Mouse (Mus musculus) left cerebral cortex, adult 11 months (tissue): ENCODE results near the gene Moap1.

Experiments
- DNase-seq: peaks from one replicate; pipeline ENCODE4 v3.0.0; 2022; ENCODE audit warnings: low spot score

Gene Moap1

DNA sequence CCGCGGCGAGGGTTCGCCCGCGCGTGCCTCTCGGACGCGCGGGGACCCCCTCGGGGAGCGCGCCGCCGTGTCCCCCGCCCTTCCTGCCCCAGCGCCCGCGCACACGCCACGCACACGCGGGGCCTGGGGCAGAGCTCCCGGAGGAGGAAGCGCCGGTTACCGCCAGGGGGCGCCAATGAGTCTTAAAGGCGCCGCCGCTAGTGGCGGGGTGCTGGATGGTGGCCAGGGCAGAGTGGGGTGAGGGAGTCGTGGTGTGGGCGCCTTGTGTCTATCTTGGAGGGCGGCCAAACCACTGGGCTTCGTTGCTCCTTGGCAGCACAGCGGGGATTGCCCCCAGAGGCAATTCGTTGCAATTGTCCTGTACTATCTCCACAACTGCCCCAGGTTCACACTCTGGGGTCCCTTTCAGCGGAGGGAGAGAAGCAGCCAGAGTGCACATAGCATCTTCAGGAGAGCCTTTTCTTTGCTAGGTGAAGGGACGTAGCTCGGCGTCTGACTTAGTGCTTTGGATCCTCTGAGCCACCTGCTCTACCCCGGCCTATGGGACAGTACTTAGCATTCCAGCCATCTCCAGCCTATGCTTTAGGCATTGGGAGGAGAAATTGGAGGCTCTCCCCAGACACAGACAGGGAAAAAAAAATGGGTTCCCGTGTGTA is 38.1 kb downstream of the Moap1 start:
- peak; percentile 83 for DNase-seq

GRCm38 (mm10) chr12:102704457-102705198 is 38.8 kb downstream of the Moap1 start, which contains the start of gene Itpk1:
Gene Itpk1 (minus strand): TSS chr12:102704930.
- DNase-seq, result no peak

GRCm38 (mm10) chr12:102703921-102704408 is 39.5 kb downstream of the Moap1 start:
- no peak for DNase-seq

DNA sequence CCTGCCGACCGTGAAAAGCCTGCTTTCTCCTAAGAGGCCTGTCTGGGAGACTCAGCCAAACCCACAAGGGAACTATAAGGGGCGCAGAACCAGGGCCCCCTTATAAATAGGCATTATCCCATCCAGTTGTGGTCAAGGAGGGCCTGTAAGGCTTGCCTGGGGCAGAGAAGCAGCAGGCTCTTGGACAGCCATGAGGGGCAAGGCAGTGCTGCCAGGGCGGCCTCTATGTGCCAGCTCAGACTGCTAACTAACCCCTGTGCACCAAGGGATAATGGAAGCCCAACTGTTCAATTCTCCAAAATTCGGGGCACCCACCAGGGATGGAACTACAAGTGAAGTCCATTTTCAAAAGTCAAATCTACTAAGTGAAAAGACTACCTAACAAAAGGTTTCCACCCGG is 40.0 kb downstream of the Moap1 start:
- DNase-seq, result no peak

DNA sequence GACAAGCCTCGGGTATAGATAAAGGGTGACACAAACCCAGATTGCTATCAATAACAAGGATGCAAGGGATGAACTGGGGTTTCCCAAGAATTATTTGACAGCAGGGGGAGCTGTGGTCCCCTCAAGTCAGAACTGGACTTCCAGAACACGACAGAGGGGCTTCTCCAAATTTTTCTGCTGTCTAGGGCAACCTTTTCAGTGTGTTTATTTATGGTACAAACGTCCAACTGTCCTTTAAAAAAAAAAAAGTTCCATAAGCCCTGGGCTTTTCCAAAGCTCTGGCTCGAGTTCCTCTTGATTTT is 40.4 kb downstream of the Moap1 start:
- DNase-seq, result no peak

GRCm38 (mm10) chr12:102702356-102703110 is 40.9 kb downstream of the Moap1 start:
- no peak for DNase-seq

- DNase-seq, result no peak
These were observed 41.7 kb downstream of the Moap1 start for GRCm38 (mm10) chr12:102701691-102702207.

- no peak for DNase-seq
These were observed 43.0 kb downstream of the Moap1 start for GRCm38 (mm10) chr12:102700453-102700852.

- DNase-seq, result no peak
These were observed 44.3 kb downstream of the Moap1 start for GRCm38 (mm10) chr12:102699156-102699555.

- no peak for DNase-seq
These were observed 45.3 kb downstream of the Moap1 start for GRCm38 (mm10) chr12:102698089-102698684.

DNA sequence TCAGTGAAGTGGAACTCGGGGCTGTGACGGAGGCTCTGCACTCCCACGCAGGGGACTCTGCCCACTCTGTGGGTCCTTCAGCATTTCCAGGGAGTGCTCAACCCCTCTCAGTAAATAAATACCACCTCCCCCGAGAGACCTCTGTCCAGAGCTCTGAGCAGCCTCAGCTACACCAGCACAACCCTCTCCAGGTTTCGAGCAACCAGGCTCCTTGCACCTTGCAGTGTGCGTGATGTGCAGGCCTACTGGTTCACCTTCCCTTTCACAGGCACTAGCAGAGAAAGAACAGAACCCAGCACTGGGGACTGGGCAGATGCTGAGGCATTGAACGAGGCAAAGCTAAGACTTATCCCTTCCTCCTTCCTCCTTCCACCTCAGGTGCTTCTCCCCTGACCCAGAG is 46.1 kb downstream of the Moap1 start:
- no peak for DNase-seq

- no peak for DNase-seq
These were observed 46.7 kb downstream of the Moap1 start for GRCm38 (mm10) chr12:102696635-102697354.

DNA sequence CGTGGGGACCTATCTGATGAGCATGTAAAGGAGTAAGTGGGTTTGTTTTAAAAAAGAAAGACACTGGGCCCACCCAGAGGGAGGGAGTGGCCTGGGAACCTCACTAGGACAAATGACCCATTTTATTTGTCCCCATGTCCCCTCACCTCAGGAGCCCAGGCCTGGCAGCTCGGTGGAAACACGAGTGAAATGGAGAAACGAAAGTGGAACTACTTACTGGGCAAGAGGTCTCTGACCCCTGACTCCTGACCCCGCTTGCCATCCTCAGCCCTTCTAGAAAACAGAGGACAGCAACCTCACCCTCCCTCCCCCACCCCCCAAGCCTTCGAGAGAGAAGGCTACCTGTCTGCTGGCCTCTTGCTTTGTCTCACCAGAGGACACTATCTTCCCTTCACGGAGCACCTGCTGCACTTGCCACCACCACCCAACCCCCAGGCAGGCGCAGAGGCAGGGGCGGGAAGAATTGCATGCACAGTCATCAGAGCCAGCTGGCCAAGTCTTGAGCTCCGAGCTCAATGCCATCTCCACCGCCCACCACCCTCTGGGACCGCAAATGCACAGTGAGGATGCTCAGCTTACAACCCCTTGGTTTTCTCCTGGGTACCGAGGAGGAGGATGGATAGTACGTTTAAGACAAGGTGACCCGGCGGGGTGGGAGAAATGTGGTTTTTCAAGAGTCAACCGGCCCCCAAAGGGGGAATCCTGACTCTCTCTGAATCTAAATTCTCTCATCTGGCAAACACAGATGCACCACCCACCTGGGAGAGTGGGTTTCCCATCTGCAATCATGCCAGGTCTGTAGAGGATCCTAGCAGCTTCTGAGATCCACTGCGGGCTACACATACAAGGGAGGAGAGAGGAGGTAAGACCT is 47.9 kb downstream of the Moap1 start:
- peak; percentile 67 for DNase-seq
